In the genomic region with DNA sequence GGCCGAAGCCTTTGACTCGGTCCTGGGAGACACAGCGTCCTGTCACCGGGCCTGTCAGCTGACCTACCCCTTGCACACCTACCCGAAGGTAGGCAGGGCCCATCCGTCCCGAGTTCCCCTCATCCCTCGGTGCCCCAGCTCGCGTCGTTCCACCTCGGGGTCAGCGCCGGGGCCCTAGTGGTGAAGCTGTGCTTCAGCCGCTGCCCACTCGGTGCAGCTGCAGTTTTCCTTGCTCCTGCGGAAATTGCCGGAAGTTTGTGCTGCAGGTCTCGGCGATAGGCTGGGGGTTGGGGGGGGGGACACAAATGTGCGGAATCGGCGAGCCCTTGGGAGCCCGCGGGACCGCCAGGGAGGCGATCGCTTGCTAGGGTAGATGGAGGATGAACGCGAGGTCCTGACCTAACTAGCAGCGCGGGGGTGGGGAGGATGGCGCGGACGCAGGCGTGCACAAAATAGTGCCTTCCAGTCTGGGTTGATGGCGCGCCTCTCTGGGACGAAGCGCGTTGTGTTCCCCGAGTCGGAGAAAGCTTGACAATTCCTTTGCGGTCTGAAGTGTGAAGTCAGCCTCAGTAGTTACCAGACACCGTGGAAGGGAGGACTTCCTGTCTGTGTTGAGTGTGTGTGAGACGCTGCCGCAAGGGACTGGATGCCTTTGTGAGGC, we compare ENCODE assay signal across 7 mouse cellular contexts. TPM values are rescaled to one million over a fixed set of nuclear protein-coding genes. Genes with fewer than 3 reads are reported as not detected.
A peak's percentile ranks its signal among the peaks of the same experiment; 100 is the strongest.
DNase-seq lines count a peak whose midpoint lies in the region; ATAC-seq and TF ChIP-seq lines count a peak whose summit lies in the region.

A gene (minus strand): TSS at position 287 of the 661 bp plus-strand sequence.

- DNase-seq in adrenal gland, adult (ENCODE audit: inconsistent age in 2 of 2, low spot score in 1 of 2), result peak; percentile 70 to 85
- DNase-seq in embryo, embryonic 10 days (ENCODE audit: low spot score), result peak; percentile 71
- DNase-seq in gastrocnemius, postnatal 25 days, result peak; percentile 39
- peak; percentile 72 for DNase-seq in limb, embryonic 10.5 days (ENCODE audit: low spot score)
- DNase-seq in midbrain, embryonic 11.5 days (ENCODE audit: low spot score, missing footprints), result peak; percentile 93

- H3K4me2 ChIP-seq in intestine, embryonic 16.5 days (ENCODE audit: low read depth, low read length), result peak within 1 kb of the TSS; percentile 77
- H3K4me2 ChIP-seq in midbrain, embryonic 11.5 days, result peak within 1 kb of the TSS; percentile 50

- no peaks in the 10 kb centered on the region for H3K36me3 ChIP-seq in intestine, embryonic 16.5 days (ENCODE audit: control insufficient read depth, insufficient read depth, low read length)
- H3K36me3 ChIP-seq in limb, embryonic 10.5 days, result peaks cover 25% of the 10 kb centered on the region
- H3K36me3 ChIP-seq in midbrain, embryonic 11.5 days (ENCODE audit: control insufficient read depth, insufficient read depth, low read length), result no peaks in the 10 kb centered on the region; the same call in 1 of the 2 replicates
- H3K36me3 ChIP-seq in small intestine, adult 2 months (ENCODE audit: control insufficient read depth, insufficient read depth, low read length), result peaks cover 8% of the 10 kb centered on the region

- TF ChIP-seq CTCF in small intestine, adult 2 months (IDR thresholded peaks at IDR 0.05; ENCODE audit: extremely low read depth, insufficient read length, insufficient replicate concordance, low read depth, low read length), result no peak

- peak within 1 kb of the TSS; percentile 100 for H3K27ac ChIP-seq in intestine, embryonic 16.5 days (ENCODE audit: low read length)
- peak within 1 kb of the TSS; percentile 94 for H3K27ac ChIP-seq in limb, embryonic 10.5 days
- H3K27ac ChIP-seq in midbrain, embryonic 11.5 days (ENCODE audit: low read depth, low read length), result peak within 1 kb of the TSS; percentile 93
- H3K27ac ChIP-seq in small intestine, adult 2 months (ENCODE audit: insufficient read depth, low read depth, low read length), result peak within 1 kb of the TSS; percentile 98

- H3K27me3 ChIP-seq in intestine, embryonic 16.5 days (replicated peaks; ENCODE audit: control insufficient read depth, insufficient read depth, low read length), result no peaks in the 10 kb centered on the region
- H3K27me3 ChIP-seq in limb, embryonic 10.5 days (ENCODE audit: low read depth, poor library complexity, severe bottlenecking), result no peaks in the 10 kb centered on the region
- H3K27me3 ChIP-seq in midbrain, embryonic 11.5 days (ENCODE audit: control insufficient read depth, insufficient read depth, low read length), result no peaks in the 10 kb centered on the region
- no peaks in the 10 kb centered on the region for H3K27me3 ChIP-seq in small intestine, adult 2 months (ENCODE audit: control insufficient read depth, insufficient read depth, low read length)

- H3K9ac ChIP-seq in intestine, embryonic 16.5 days (ENCODE audit: low read depth, low read length), result peak within 1 kb of the TSS; percentile 94
- peak within 1 kb of the TSS; percentile 90 for H3K9ac ChIP-seq in midbrain, embryonic 11.5 days (ENCODE audit: low read length)

- no peak for TF ChIP-seq POLR2A in small intestine, adult 2 months (IDR thresholded peaks at IDR 0.05; ENCODE audit: low read depth, low read length)

- peak within 1 kb of the TSS; percentile 99 for H3K4me3 ChIP-seq in intestine, embryonic 16.5 days (ENCODE audit: low read length)
- peak within 1 kb of the TSS; percentile 91 for H3K4me3 ChIP-seq in limb, embryonic 10.5 days
- peak within 1 kb of the TSS; percentile 97 for H3K4me3 ChIP-seq in midbrain, embryonic 11.5 days (ENCODE audit: low read depth, low read length)
- H3K4me3 ChIP-seq in small intestine, adult 2 months (ENCODE audit: low read depth, low read length), result peak within 1 kb of the TSS; percentile 88

- under 1% methylated on average over 47 of the region's 47 CpGs for WGBS in intestine, embryonic 16.5 days
- WGBS in limb, embryonic 10.5 days, result under 1% methylated on average over 47 of the region's 47 CpGs
- under 1% methylated on average over 47 of the region's 47 CpGs for WGBS in midbrain, embryonic 11.5 days
- under 1% methylated on average over 47 of the region's 47 CpGs for WGBS in small intestine, adult 2 months

- peaks cover 30% of the 10 kb centered on the region for H3K4me1 ChIP-seq in intestine, embryonic 16.5 days (ENCODE audit: control insufficient read depth, insufficient read depth, low read length)
- peaks cover 34% of the 10 kb centered on the region for H3K4me1 ChIP-seq in limb, embryonic 10.5 days
- peaks cover 15% of the 10 kb centered on the region for H3K4me1 ChIP-seq in midbrain, embryonic 11.5 days (ENCODE audit: control insufficient read depth, insufficient read depth, low read length)
- H3K4me1 ChIP-seq in small intestine, adult 2 months (ENCODE audit: control insufficient read depth, insufficient read depth, insufficient read length, low read length), result peaks cover 19% of the 10 kb centered on the region

- peak; percentile 24 for ATAC-seq in intestine, embryonic 16.5 days
- ATAC-seq in midbrain, embryonic 11.5 days (ENCODE audit: low FRiP score), result peak; percentile 20; the same call in 1 of the 2 replicates

- no peaks in the 10 kb centered on the region for H3K9me3 ChIP-seq in intestine, embryonic 16.5 days (ENCODE audit: control insufficient read depth, low read length)
- H3K9me3 ChIP-seq in limb, embryonic 10.5 days (replicated peaks), result no peaks in the 10 kb centered on the region
- H3K9me3 ChIP-seq in midbrain, embryonic 11.5 days (ENCODE audit: control insufficient read depth, low read length), result no peaks in the 10 kb centered on the region

RNA-seq across cellular contexts. Expression of the gene that starts here (rescaled TPM):
- total RNA-seq in gastrocnemius, postnatal 25 days (2021), result 10 to 100 TPM; 11.7 to 13.2 TPM
- polyA plus RNA-seq in intestine, embryonic 16.5 days (2015; fragmentation: Nextera tagmentation; extraction: Ambion mirVana), result 17.6 and 19.4 TPM in 2 replicates
- 22.9 and 30.2 TPM in 2 replicates for polyA plus RNA-seq in limb, embryonic 10.5 days (2016; fragmentation: Nextera tagmentation; extraction: Ambion mirVana)
- 22.8 and 25.2 TPM in 2 replicates for polyA plus RNA-seq in midbrain, embryonic 11.5 days (2014; fragmentation: Nextera tagmentation; extraction: Ambion mirVana)
- polyA plus RNA-seq in small intestine, adult 2 months (2012; rRNA removed), result 0.89 and 4.8 TPM in 2 replicates

Comparison
In these comparisons a context has a peak if more than half of its experiments do, and no peak if none do; other contexts are left out.
1. Peak in every context shown above with its lines: DNase-seq, ATAC-seq, H3K4me3 ChIP-seq and H3K27ac ChIP-seq.
2. DNase-seq: peak in every context shown above with its lines; median percentile 93 in midbrain, embryonic 11.5 days; 78 in adrenal gland, adult; 72 in limb, embryonic 10.5 days; 71 in embryo, embryonic 10 days; 39 in gastrocnemius, postnatal 25 days.